Mouse (Mus musculus) layer of hippocampus, postnatal 14 days (tissue): ENCODE measurements at regions not wholly inside any gene's neighbourhood (a gene's known extent, or its start where the extent isn't known, plus 50 kb on each side); places are given as distances from the start of the nearest gene placed in this dataset.
A peak's percentile ranks its signal among the peaks of the same experiment; 100 is the strongest.
"Not testable (repeated sequence)": the region's sequence is repeated elsewhere in the genome, so short reads cannot be mapped to it uniquely, and the experiment has no call there.

Experiments
- DNase-seq, 2 experiments: peaks; one replicate each; pipeline ENCODE4 v3.0.0; 2021 to 2022; ENCODE audit warnings: low spot score in 2 of 2, mixed read lengths in 1 of 2

DNA sequence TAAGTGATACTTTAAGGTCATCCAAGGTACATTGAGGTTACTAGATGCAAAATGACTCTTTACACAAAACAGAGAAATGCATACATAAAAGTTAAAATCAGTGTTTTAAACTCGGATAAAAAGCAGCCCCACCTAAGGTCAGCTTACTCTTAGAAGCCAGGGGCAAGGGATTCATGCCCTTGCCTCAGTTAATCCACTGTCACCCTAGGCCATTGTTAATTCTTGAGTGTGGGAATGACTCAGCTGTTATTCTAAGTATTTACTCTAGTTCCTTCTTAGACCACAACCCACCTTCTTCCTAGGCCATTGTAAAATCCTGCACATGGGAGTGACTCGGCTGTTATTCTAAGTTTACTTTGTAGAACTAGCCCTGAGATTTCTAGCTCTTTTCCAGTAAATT is 64.1 kb upstream of the Ces1h start:
- not testable (repeated sequence) for DNase-seq

DNA sequence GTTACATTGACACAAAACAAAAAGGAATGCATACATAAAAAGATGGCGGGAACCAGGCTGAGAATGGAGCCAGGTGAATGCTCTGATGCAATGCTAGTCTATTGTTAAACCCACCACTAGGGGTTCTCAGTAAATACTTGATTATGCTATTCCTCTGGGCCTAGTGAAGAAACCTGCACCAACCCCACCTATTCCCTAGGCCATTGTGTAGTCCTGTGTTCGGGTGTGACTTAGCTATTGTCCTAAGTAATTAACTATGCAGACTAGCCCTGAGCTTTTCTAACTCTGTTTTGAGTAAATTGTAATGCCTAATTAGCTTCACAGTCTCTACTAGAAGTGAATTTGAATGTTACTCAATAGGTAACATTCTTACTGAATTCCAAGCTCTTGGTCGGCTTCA is 62.4 kb upstream of the Ces1h start:
- no peak for DNase-seq

DNA sequence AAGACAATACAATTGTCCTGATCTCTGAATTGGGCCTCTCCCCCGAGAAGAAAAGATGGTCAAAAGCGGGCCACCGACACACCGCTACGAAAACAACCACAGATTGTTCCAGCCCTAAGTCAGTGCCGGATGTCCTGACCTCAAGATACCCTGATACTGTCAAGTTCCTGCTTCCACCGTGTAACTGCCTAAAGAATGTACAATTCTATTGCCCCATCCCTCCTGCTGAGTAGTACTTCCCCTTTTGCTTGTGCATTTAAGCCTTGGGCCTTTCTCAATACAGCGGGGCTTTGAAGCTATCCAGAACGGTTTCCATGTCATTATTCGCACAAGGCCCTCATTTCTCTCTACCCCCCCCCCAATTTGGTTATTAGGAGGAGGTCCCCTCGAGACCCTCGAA is 57.1 kb upstream of the Ces1h start:
- DNase-seq, result not testable (repeated sequence)

DNA sequence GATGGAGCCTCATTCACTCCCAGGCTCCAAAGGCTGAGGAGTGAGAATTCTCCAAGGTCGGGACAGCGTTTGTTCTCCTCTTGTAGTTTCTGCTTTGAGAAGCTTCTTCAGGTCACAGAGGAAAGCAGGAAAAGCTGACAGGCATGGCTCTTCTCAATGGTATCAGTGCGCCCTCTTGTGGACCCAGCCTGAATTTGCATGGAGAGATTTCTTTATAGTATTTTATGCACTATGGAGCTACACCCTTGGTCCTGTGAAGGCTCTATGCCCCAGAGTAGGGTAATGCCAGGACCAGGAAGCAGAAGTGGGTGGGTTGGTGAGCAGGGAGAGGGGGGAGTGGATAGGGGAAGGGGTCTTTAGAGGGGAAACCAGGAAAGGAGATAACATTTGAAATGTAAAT is 51.1 kb upstream of the Ces1h start:
- DNase-seq, result peak; percentile 73 to 84
